Mouse (Mus musculus): Measurements from ENCODE around the gene Dync2li1.

GRCm38 (mm10) chr17:84580821-84581220 is 45.5 kb upstream of the Dync2li1 start:
- TF ChIP-seq GATA1 (IDR thresholded peaks at IDR 0.05; ENCODE audit: low read depth, low read length) (no peak), CTCF (IDR thresholded peaks at IDR 0.05 in 2 of 3, conservative IDR thresholded peaks at IDR 0.05 in 1 of 3; ENCODE audit: control insufficient read depth in 1 of 3, insufficient read depth in 1 of 3, low read depth in 2 of 3, low read length in 3 of 3, poor library complexity in 1 of 3, severe bottlenecking in 1 of 3) (no peak), E2F4 (IDR thresholded peaks at IDR 0.05; ENCODE audit: borderline replicate concordance, low read depth, low read length) (no peak), POLR2AphosphoS2 (IDR thresholded peaks at IDR 0.05; ENCODE audit: low read length) (no peak), HCFC1 (IDR thresholded peaks at IDR 0.05; ENCODE audit: low read depth, low read length) (no peak), ZC3H11A (IDR thresholded peaks at IDR 0.05; ENCODE audit: low read depth, low read length) (no peak), ZNF384 (IDR thresholded peaks at IDR 0.05; ENCODE audit: low read depth, low read length) (no peak), TCF12 (IDR thresholded peaks at IDR 0.05; ENCODE audit: low read depth, low read length) (no peak), MEF2A (IDR thresholded peaks at IDR 0.05; ENCODE audit: extremely low read depth, insufficient replicate concordance, low read depth, low read length, poor library complexity, severe bottlenecking) (no peak)

All from MEL (cell line).